Mouse (Mus musculus): ENCODE measurements around the gene Bmf.

Gene Bmf

DNA sequence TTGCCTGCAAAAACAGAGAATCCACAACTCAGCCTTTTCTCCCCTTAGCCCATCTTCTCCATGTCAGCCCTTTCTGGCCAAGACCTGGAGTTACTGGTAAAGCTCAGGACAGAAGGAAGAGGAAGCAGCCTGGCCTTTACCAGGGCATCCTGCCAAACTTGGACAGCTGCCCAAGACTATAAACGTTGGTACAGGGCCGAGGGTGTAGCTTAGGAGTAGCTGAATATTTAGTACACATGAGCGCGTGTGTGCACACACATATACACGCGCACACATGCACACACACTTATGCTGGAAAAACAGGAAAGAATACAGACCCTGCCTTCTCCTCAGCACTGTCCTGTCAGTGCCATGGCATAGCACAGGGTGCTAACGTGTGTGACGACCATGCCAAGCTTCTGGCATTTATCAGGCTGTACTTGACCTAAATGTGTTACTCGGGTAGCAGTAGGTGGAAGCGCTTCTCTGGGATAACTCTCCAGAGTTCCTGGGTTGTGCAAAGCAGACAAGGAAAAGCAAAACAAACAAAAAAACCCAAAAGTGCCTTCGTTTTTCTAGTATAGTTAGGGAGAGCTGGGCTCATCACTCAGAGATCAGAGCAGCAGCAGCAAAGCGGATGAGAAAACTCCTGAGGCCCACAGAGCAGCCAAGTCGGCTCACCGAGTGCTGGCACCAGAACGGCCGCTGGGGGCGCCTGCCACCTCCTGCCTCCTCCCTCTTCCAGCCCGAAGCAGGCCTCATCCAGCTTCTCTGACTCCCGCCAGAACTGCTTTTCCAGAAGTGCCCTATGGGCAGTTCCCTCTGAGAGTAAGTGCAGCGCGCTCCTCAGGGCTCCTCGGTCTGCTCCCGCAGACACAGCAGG lies 4.0 kb downstream of the Bmf start:
- DNase-seq (ENCODE audit: extremely low spot score): peak; percentile 87

DNA sequence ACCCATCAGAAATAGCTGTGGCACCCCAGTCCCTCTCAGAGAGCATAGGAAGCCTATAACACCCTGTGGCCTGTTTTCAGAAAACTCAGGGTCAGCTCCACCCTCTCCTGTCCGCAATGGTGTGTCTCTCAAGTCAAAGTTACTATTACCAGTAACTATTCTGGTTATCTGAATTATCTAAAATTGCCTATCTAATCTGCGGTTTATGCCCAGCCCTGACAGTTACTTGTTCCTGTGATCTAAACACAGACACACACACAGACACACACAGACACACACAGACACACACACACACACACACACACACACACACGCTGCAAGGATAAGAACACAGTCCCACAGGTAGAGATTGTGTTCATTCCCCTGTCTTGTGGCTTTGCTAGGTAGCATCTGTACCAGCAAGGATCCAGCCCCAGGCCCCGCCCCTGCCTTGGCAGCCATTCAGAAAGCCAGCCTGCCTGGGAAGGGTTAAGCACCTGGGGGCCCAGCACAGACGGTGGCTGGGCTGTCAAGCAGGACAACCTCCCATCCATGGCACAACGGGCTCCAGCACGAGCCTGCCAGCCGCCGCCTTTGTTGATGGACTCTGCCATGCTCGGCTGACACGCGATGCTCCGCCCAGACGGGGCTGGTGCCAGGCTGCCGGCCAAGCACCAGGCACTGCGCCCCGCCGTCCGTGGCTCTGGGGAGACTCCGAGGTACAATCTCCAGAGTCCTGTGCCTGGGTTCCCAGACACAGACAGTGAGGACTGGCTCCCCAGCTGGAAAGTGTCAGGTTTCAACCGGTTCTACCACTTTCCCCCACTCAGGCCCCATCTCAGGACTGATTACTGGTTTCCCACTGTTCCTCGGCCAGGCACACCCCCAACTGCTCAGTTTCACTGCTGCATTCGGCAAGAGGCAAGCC lies 5.3 kb downstream of the Bmf start:
- peak; percentile 85 for DNase-seq (ENCODE audit: extremely low spot score)

DNA sequence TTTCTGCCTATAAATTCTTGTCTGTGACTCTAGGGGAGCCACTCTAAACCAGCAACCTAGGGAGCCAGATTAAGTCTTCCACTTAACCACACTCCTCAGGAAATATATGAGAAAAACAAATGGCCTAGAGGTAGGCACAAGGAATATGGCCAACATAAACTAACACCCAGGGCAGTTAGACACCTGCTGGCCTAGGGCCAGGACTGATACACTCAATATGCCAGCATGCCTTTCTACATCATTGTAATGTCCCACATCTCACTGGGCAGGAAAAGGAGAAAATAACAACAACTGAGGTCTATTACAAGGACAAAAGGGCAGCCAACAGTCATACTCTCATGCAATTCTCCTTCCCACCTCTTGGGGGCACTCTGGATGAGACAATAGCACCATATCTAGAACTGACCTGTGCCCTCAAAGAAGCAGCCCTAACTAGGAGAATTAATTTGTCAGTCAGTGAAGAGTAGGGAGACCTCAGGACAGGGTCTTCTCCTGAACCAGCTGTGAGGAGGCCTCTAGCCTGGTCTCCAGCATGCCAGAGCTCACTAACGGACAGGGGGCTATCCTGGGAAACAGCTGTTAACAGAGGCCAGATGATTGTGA lies 6.4 kb downstream of the Bmf start:
- DNase-seq (ENCODE audit: extremely low spot score): peak; percentile 36

DNA sequence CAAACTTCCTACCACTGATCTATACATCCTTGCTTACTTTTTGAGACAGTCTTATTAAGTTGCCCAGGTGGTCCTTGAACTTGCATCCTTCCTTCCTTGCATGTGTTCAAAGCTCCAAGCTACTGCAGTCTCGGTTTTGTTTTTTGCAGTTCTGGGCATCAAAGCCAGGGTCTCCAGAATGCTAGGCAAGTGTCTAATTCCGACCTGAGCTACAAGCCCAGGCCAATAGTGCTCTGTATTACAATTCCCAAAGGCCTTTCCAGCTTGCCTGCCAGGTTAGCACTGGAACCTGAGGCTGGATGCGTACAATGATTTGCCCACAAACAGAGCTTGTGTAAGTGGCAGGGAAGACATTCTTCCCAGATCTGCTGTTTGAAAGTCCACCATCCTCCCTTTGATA lies 7.8 kb downstream of the Bmf start:
- no peak for DNase-seq (ENCODE audit: extremely low spot score)

DNA sequence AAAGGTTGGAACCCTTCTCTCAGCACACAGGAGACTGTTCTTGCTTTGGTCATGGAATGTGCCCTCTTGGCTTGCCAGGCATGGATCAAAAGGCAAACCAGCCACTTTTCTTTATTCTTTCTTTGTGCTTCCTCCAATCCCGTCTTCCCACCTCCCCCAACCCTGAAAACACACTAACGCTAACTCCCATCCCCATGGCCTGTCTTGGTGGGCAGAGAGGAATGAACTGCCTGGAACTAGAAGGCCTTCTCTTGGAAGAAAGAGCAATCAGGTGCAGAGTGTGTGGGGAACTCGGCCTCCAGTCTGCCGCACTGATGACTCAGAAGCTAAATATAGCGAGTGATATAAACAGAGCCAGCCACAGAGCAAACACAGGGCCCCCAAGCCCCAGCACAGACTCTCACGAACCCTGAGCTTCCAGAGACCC lies 8.8 kb downstream of the Bmf start:
- peak; percentile 27 for DNase-seq (ENCODE audit: extremely low spot score)

DNA sequence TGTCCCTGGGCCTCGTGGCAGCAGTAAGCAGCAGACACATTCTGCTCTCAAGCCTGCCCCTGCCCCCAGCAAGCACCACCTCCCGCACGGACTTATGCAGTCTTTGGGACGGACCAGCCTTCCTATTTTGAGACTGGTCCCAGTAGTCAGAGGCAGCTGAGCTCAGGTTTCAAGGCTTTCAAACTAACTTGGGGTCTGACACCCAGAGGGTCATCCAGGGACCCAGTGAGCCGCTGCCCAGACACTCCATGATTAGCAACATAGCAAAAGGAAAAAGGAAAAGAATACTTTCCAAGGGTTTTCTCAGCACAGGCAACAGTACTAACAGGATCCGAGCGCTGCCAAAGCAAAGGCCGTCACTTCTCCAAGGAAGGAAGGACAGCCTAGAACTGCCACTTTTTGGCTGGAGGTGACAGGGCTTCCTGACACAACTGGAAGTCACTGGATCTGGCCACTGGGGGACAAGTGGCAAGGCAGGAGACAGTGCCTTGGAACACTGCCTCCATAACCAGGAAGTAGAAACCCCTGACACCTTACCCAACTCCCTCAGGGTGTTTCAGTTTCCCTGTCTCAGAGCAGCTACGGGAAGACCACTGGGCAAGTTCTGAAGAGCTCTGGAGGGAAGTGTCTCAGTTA lies 9.5 kb downstream of the Bmf start:
- peak; percentile 31 for DNase-seq (ENCODE audit: extremely low spot score)

DNA sequence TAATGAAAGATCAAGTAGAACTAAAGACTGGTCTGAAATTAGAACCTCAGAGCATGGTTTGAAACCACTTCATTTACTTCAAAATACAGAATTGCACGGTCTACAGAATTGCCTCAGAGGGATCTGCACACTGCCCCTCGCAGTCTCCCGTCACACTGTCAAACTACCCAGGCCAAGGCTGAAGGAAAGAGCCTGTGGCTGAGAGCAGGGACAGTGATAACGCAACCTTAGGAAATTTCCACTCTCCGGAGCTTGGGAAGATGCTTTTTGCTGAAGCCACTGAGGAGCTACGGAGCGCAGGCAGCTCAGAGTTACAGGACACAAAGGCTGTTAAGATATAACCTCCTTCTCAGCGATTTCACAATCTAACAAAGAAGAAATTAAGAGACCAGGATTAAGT lies 10.4 kb downstream of the Bmf start:
- DNase-seq (ENCODE audit: extremely low spot score): no peak

DNA sequence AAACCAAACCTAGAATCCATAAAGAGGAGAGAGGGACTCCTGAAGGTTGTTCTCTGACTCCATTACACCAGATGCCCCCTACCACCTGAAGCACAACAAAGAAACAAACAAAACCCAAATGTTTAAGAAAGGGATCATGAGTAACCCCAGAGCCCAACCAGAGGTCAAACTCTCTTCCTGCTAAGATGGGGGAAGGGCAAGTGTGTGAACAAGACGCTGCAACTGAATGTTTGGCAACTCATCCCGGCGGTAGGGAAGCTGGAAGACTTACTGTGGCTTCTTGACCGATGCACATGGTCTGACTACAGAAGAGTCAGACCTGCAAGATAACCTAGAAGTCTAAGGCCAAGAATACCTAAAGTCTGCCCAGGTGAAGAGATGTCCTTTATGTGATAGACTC lies 12.3 kb downstream of the Bmf start:
- DNase-seq (ENCODE audit: extremely low spot score): no peak

DNA sequence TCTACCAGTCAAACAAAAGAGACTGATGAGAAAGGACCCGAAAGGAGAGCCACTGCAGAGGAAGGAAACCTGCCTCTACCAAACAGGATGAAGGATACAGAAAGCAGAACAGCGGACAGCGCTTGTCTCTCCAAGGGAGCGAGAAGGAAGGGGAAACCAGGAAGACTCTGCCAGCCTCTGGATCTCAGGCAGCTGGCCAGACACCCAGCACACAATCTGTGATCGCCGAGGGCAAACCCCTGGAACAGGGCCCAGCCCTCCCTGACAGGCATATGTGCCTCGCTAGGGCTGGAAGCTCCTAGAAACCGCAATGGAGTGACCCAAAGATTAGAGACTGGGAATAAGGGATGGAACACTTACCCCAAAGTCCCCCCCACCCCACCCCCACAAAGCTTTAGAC lies 12.9 kb downstream of the Bmf start:
- no peak for DNase-seq (ENCODE audit: extremely low spot score)

DNA sequence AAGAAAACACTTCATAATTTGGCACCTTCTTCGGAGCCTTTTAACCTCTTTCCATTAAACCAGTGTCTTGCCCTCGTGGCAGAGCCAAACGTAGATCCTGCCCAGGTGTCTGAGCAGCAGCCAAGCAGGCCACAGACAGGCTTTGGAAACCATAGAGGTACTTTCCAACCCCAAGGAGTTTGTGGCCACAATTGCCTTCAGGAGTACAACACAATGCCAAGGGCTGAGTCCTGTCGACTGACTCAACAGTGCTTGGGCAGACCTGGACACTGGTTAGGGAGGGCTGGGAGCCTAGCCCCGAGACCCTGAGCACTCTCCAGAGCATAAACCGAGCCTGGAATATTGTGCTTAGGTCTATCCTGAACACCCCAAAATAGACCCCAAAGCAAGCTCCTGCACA lies 13.4 kb downstream of the Bmf start:
- DNase-seq (ENCODE audit: extremely low spot score): no peak

DNA sequence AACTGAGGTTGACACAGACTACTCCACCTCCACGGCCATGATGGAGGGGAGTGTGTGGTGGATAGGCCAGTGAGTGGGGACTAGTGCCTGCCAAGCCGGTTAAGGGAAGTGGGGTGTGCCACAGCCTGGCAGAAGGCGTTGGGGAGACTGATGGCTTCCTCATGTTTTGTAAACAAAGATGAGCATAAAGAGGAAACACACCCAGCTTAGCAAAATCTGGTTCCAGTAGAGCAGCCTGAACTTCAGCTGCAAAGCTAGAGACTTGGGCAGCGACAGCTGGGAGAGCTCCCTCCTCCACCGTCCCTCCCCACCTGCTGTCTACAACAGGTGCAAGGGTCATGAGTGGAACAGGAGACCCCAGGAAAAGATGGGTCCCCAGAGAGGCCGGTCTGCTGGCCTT lies 15.5 kb downstream of the Bmf start:
- DNase-seq (ENCODE audit: extremely low spot score): no peak

DNA sequence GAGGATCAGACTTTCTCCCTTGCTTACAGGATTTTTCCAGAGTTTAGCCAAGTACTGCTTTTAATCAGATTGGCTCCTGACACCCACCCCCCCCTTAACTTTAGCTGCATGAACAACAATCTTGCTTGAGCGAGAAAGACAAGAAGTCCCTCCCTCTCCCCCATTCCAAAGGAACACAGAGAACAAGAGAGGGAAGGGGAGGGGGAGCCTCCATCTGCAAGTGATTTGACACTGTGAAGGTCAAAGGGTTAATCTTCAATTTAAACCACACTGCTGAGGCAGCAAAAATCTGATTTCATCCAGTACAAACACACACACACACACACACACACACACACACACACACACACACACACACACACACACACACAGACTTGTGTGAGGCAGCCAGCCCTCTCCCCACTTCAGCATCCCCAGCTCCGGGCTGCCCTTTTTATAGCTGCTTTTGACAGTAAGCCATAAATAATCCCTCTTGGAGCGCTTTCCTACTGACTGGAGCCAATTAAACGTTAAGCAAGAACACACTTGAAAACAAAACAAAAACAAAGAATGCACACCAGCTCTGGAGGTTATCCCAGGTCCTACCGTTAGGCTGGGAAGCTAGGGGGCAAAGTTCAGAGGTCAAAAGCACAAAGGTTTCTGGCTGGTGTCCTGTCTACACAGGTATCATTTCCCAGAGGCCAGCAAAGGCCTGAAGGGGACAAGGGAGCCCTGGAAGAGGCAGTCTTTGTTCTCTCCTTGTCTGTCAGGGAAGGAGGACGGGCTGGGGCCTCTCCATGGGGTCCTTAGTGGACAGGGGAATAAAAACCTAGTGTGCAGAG lies 16.4 kb downstream of the Bmf start:
- peak; percentile 85 for DNase-seq (ENCODE audit: extremely low spot score)

DNA sequence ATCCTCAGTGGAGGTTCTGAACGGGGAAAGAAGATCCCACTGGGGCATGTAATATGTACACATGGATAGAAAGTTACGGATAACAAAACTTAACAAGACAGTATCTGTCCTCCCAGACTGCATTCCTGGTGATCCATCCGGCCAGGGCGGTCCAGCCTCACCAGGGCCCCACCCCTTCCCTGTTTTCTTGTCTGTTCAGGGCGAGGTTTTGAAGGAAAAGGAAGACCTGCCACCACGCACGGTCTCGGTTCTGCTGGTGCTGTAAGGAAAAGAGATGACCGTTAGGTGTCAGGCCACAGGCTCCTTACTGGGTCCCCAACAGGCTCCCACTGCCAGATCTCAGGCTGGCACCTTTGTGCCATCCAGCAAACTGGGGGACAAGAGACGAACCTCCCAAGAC lies 17.1 kb downstream of the Bmf start:
- DNase-seq (ENCODE audit: extremely low spot score): no peak

DNA sequence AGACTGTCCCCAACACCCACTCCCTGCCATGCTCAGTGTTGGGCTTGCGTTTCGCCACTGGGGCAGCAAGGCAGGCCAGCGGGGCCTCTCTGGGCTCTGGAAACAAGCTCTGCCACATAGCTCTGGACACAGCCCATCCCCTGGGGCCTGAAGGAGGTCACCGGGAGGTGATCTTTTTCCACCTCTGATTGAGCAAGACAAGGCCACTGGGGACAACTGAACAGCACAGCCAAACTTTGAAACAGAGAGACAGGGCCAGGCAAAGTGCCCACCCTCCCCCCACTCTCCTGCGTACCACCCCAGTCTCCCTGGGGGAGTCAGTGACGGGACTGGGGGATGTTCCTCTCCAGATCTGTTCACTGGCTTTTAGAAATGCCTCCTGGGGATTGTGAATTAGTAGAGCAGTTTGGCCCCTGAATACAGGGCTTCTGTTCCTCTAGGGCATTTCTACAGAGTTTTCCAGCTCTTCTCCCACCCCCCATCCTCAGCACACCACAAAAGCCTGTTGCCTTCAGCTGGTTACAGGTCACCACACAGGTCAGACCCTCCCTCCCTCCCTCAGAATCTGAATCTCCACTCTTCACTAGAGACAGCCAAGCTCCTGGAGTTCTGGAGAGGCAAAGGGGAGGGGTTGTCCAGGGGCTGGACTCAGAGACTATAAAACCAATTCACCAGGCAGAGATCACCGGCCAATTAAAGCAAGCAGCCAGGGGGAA lies 19.9 kb downstream of the Bmf start:
- peak; percentile 88 for DNase-seq (ENCODE audit: extremely low spot score)

DNA sequence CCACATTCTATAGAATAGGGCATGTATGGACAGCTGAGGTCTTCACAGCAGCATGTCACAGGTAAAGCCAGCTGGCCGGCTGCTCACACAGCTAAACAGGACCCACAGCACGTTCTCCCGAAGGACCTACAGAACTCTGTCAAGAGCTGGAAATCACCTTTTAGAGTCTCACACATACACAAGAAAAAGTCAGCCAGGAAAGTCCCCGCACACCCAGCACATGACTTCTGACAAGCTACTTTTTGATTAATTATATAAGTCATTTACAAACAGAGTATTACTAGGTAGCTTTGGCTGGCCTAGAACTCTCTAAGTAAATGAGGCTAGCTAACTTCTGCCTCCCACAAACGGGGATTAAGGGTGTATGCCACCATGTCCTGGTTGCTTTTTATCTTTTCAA lies 22.9 kb downstream of the Bmf start:
- DNase-seq (ENCODE audit: extremely low spot score): no peak

DNA sequence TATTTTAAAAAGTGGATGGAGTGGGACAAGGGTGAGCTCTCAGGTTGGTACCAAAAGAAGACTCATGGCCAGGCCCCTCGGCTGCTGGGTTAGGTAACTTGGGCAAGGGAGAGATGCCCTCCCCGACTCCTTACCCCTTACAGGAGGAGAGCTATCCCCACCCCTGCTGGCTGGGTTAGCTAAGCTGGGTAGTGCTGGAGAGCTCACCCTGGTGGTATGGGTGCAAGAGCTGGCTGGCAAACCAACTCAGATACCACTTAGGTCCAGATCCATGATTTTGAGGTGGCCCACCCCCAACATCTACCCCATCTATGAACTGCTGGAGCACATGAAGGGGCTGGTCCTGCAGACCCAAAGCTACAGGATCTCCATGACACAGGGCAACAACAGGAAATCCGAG lies 24.7 kb downstream of the Bmf start:
- no peak for DNase-seq (ENCODE audit: extremely low spot score)

DNA sequence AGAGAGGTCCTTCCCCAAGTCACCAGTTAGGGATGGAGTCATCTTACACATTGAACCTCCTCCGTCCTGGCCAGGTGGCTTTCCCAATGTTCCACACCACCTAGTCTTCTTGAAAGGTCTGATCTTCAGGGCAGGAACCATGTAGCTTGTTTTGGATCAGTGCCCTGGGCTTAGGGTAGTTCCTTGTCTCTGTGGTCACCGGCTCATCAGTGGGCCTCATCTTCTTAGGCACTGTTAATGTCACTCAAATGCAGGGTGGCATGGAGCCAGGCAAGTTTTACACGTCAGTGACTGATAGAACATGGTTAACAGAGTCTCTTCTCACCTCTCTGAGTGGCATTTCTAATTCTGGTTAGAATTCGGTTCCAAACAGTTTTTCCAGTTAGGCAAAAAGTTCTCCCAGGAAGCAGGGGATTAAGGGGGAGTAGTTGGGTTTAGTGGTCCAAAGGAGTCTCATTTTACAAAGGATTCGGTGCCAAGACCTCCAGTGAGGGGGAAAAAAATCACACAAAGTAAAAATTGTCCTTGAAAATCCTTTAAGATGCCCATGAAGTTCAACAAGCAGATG lies 26.2 kb downstream of the Bmf start:
- DNase-seq (ENCODE audit: extremely low spot score): no peak

DNA sequence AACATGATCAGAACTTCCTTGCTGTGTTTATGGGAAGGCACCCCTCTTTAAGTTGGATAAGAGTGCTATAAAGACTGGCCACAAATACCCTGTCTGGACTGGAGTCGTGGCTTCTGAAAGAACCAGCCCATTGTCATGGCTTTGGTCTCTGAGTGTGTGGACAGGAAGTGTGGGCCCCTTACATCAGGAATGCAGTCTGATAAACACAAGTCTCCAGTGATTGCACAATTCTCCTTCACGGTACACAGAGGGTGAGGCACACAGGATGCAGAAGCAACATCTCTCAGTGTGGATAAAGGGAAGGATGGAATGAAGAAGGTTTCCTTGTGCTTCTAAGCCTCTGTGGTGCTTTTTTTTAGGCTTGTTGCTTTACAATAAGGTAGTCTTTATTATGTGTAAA lies 27.2 kb downstream of the Bmf start:
- no peak for DNase-seq (ENCODE audit: extremely low spot score)

DNA sequence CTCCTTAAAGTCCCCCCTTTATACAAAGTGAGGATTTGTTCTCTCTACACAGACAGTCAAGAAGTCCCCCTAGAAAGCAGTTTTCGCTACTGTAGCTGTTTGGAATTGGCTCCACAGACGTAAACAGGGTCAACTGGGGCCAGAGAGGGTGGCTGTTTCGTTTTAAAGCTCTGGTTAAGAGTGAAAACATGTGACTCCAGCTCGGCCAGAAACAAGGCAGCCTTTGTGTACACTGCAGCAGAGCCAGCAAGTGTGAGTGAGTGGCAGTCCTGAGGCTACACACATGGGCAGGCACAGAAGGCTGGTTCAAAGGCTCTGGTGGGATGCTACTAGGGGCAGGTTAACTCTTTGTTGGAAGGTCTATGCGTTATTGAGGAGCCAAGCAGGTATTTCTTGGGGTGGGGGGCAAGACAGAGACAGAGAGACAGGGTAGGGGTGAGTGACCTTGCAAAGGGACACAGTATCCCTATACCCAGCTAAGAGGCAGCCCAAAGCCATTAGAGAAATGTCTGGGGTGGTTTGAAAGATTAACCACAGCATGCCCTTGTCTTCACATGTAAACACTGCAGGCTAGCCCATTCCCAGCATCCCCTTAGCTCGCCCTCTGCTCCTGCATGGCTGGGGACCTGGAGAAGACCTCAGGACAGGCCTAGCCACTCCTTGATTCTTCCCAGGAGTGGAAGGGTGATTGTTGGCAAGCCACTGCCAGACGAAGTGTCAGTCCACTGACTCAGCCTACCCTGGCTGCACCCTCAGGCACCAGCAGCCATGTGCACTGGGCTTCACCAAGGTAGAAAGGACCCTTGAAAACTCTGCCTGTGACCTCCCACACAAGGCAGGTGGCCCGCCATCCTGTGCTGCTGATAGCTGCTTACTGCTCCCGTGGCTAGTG lies 29.2 kb downstream of the Bmf start:
- DNase-seq (ENCODE audit: extremely low spot score): peak; percentile 68
